Mouse (Mus musculus) heart, embryonic 13.5 days (tissue): Measurements from ENCODE around the gene Wdr93. TPM values are rescaled to one million over a fixed set of nuclear protein-coding genes. Genes with fewer than 3 reads are reported as not detected.

ENCODE experiments used
- ATAC-seq: fragments of 200-750 bp; cut with Nextera tagmentation; 2 replicates; pipeline ENCODE4 v1.8.0; 2017; ENCODE audit warnings: moderate TSS enrichment; ENCODE audit not compliant: insufficient number of reproducible peaks, low FRiP score, low TSS enrichment; ENCODE audit errors: extremely low read depth
- H3K27ac ChIP-seq: fragments of 300-500 bp; sonication (generic); replicated peaks from 2 replicates; pipeline ENCODE4 v1.5.1; 2015; ENCODE audit warnings: moderate library complexity, mild to moderate bottlenecking, inconsistent platforms
- H3K27me3 ChIP-seq: fragments of 300-500 bp; sonication (generic); replicated peaks from 2 replicates; pipeline ENCODE4 v1.6.1; 2015; ENCODE audit warnings: mild to moderate bottlenecking, inconsistent platforms
- H3K36me3 ChIP-seq: fragments of 300-500 bp; sonication (generic); 2 replicates; pipeline ENCODE4 v1.6.1; 2015; ENCODE audit warnings: mild to moderate bottlenecking, inconsistent platforms
- H3K4me1 ChIP-seq: fragments of 300-500 bp; sonication (generic); 2 replicates; pipeline ENCODE4 v1.6.1; 2015; ENCODE audit warnings: inconsistent platforms
- H3K4me2 ChIP-seq: fragments of 300-500 bp; sonication (generic); 2 replicates; pipeline ENCODE4 v1.6.1; 2015; ENCODE audit warnings: inconsistent platforms, mild to moderate bottlenecking, moderate library complexity
- H3K4me3 ChIP-seq: fragments of 300-500 bp; sonication (generic); 2 replicates; pipeline ENCODE4 v1.5.1; 2015; ENCODE audit warnings: moderate library complexity, mild to moderate bottlenecking, inconsistent platforms
- H3K9ac ChIP-seq: fragments of 300-500 bp; sonication (generic); 2 replicates; pipeline ENCODE4 v1.6.1; 2015; ENCODE audit warnings: inconsistent platforms, mild to moderate bottlenecking, moderate library complexity
- H3K9me3 ChIP-seq: fragments of 300-500 bp; sonication (generic); 2 replicates; pipeline ENCODE4 v1.6.1; 2016; ENCODE audit warnings: inconsistent platforms
- whole genome bisulfite sequencing: fragments of 180-500 bp; shearing (Covaris S2); methylation state at CpG from one replicate; pipeline ENCODE4 v1.1.7; 2015; ENCODE audit warnings: mixed read lengths; 5-methylcytosine and 5-hydroxymethylcytosine counted together
- polyA plus RNA-seq: library from polyadenylated mRNA; unstranded; fragments of >200 nt; fragmentation: Nextera tagmentation; extraction: Ambion mirVana; gene quantifications from 2 replicates; pipeline ENCODE4 v1.2.1, GENCODE M21; 2015

Wdr93 gene
- polyA plus RNA-seq, 1 experiment from 2014 or later, result 1.4 TPM

DNA sequence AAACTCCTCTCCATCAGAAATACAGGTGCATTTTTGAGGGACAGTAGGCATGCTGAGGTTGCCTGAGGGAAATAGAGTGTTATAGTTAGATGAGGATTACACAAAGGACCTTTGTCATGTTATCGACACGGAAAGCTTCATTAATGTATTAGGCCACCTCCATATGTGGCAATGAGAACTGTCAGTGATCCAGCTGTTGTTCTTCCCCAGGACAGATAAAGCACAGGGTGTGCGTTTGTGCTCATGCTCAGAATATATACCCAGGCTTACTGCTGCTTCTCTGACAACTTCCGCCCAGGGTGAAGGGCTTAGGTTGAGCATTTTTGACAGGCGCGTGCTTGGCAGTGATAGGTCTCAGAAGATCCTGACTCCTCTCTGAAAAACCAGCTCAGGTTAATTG, 6.5 kb downstream of the Wdr93 start:
- Histone ChIP-seq H3K27ac (no peak overlapping the region), H3K36me3 (no peaks in the 10 kb centered on the region), H3K4me1 (no peaks in the 10 kb centered on the region), H3K9ac (no peak overlapping the region), H3K27me3 (no peaks in the 10 kb centered on the region; the same call in 1 of the 2 replicates), H3K4me3 (no peak overlapping the region), H3K9me3 (no peaks in the 10 kb centered on the region), H3K4me2 (no peak overlapping the region)
- 69% methylated on average over 6 of the region's 6 CpGs for WGBS
- no peak for ATAC-seq

- Histone ChIP-seq H3K27me3 (no peaks in the 10 kb centered on the region), H3K36me3 (no peaks in the 10 kb centered on the region), H3K27ac (no peak overlapping the region), H3K4me3 (no peak overlapping the region), H3K9me3 (no peaks in the 10 kb centered on the region), H3K4me1 (peaks cover 2% of the 10 kb centered on the region; the same call in 1 of the 2 replicates), H3K4me2 (no peak overlapping the region), H3K9ac (no peak overlapping the region)
- no peak for ATAC-seq
- WGBS, result 29% methylated on average over 2 of the region's 2 CpGs
Measured at GRCm38 (mm10) chr7:79756334-79756733, 13.4 kb downstream of the Wdr93 start.

DNA sequence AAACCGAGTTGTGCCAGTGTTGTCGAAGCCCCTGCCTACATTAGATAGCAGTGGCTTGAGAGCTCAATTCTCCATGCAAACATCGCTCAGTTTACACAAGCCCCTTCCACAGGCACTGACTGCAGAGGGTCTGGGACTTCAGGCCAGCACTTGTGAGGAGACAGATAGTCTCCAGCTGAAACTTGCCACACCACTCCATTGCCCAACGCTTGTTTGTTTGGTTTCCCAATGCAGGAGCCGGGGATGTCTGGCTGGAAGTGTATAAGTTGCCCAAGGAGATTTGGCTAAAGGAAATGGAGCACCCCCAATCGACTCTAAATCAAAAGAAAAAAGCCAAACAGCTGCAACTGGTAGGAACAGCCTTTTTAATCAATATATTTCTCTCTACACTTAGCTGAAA, 15.2 kb downstream of the Wdr93 start:
- Histone ChIP-seq H3K36me3 (no peaks in the 10 kb centered on the region), H3K9me3 (no peaks in the 10 kb centered on the region), H3K9ac (no peak overlapping the region), H3K4me2 (no peak overlapping the region), H3K4me1 (peaks cover 7% of the 10 kb centered on the region; the same call in 1 of the 2 replicates), H3K4me3 (no peak overlapping the region), H3K27me3 (no peaks in the 10 kb centered on the region), H3K27ac (no peak overlapping the region)
- 56% methylated on average over 6 of the region's 6 CpGs for WGBS
- ATAC-seq, result no peak

GRCm38 (mm10) chr7:79759766-79760165, 16.8 kb downstream of the Wdr93 start:
- H3K4me2 ChIP-seq, result no peak overlapping the region
- no peak overlapping the region for H3K4me3 ChIP-seq
- H3K9ac ChIP-seq, result no peak overlapping the region
- no peaks in the 10 kb centered on the region for H3K36me3 ChIP-seq
- no peaks in the 10 kb centered on the region for H3K9me3 ChIP-seq
- H3K4me1 ChIP-seq, result peaks cover 7% of the 10 kb centered on the region; the same call in 1 of the 2 replicates
- H3K27ac ChIP-seq, result no peak overlapping the region
- no peak for ATAC-seq
- no peaks in the 10 kb centered on the region for H3K27me3 ChIP-seq

- WGBS, result 61% methylated on average over 5 of the region's 5 CpGs
- H3K9me3 ChIP-seq, result no peaks in the 10 kb centered on the region
- H3K4me1 ChIP-seq, result peaks cover 7% of the 10 kb centered on the region; the same call in 1 of the 2 replicates
- no peak overlapping the region for H3K9ac ChIP-seq
- H3K27ac ChIP-seq, result no peak overlapping the region
- H3K36me3 ChIP-seq, result no peaks in the 10 kb centered on the region
- ATAC-seq, result no peak
- no peaks in the 10 kb centered on the region for H3K27me3 ChIP-seq
- no peak overlapping the region for H3K4me3 ChIP-seq
- H3K4me2 ChIP-seq, result no peak overlapping the region
Measured at GRCm38 (mm10) chr7:79761124-79761876, 18.3 kb downstream of the Wdr93 start.

DNA sequence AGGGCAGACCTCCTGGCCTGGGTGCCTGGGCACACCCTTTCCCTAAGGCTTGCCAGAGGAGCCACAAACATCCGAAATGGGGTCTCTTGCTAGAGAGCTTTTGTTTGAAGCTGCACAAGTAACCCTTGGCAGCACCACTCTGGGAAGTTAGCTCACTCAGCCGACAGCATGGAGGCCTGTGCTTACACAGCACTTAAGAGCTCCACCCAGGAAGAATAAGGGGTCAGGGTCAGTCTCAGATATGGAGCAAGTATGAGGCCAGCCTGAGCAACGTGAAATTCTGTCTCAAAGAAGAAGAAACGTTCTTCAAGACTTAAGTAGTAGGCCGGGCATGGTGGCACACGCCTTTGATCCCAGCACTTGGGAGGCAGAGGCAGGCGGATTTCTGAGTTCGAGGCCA, 19.1 kb downstream of the Wdr93 start:
- Histone ChIP-seq H3K9ac (no peak overlapping the region), H3K4me2 (no peak overlapping the region), H3K4me1 (peaks cover 7% of the 10 kb centered on the region; the same call in 1 of the 2 replicates), H3K27ac (no peak overlapping the region), H3K27me3 (no peaks in the 10 kb centered on the region), H3K36me3 (no peaks in the 10 kb centered on the region), H3K4me3 (no peak overlapping the region), H3K9me3 (no peaks in the 10 kb centered on the region)
- 66% methylated on average over 8 of the region's 8 CpGs for WGBS
- ATAC-seq, result no peak

- H3K27ac ChIP-seq, result no peak overlapping the region
- no peaks in the 10 kb centered on the region for H3K27me3 ChIP-seq
- no peak for ATAC-seq
- no peak overlapping the region for H3K4me3 ChIP-seq
- no peak overlapping the region for H3K4me2 ChIP-seq
- no peaks in the 10 kb centered on the region for H3K36me3 ChIP-seq
- no peaks in the 10 kb centered on the region for H3K9me3 ChIP-seq
- WGBS, result 36% methylated on average over 1 of the region's 1 CpGs
- peaks cover 11% of the 10 kb centered on the region for H3K4me1 ChIP-seq
- H3K9ac ChIP-seq, result no peak overlapping the region
Measured at GRCm38 (mm10) chr7:79765991-79766390, 23.0 kb downstream of the Wdr93 start.

GRCm38 (mm10) chr7:79769664-79770063, 26.7 kb downstream of the Wdr93 start:
- Histone ChIP-seq H3K9me3 (no peaks in the 10 kb centered on the region), H3K9ac (no peak overlapping the region), H3K36me3 (no peaks in the 10 kb centered on the region), H3K4me1 (peaks cover 20% of the 10 kb centered on the region), H3K27me3 (no peaks in the 10 kb centered on the region), H3K4me2 (no peak overlapping the region), H3K4me3 (no peak overlapping the region), H3K27ac (no peak overlapping the region)
- no peak for ATAC-seq
- WGBS, result 70% methylated on average over 3 of the region's 3 CpGs

GRCm38 (mm10) chr7:79771561-79772512, 28.9 kb downstream of the Wdr93 start:
- peak; percentile 50; the same call in 1 of the 2 replicates for ATAC-seq
- 0 out of 2 replicates have a peak overlapping the region, but pooled peaks have one; percentile 13 for H3K9ac ChIP-seq

GRCm38 (mm10) chr7:79780647-79781626, 38.0 kb downstream of the Wdr93 start:
- Histone ChIP-seq H3K27ac (no peak overlapping the region), H3K9me3 (no peaks in the 10 kb centered on the region), H3K36me3 (no peaks in the 10 kb centered on the region), H3K9ac (peak overlapping the region; percentile 69), H3K4me2 (peak overlapping the region; percentile 67), H3K27me3 (0 out of 2 replicates have a peak, but pooled peaks cover 11% of the 10 kb centered on the region), H3K4me3 (peak overlapping the region; percentile 45), H3K4me1 (peaks cover 9% of the 10 kb centered on the region)
- ATAC-seq, result no peak
- WGBS, result 22% methylated on average over 16 of the region's 16 CpGs

More at GRCm38 (mm10) chr7:79771561-79772512, 28.9 kb downstream of the Wdr93 start:
- Histone ChIP-seq H3K27ac (peak overlapping the region; percentile 90), H3K4me2 (peak overlapping the region; percentile 27), H3K9me3 (no peaks in the 10 kb centered on the region), H3K36me3 (no peaks in the 10 kb centered on the region), H3K4me3 (no peak overlapping the region), H3K4me1 (peaks cover 20% of the 10 kb centered on the region), H3K27me3 (0 out of 2 replicates have a peak, but pooled peaks cover 3% of the 10 kb centered on the region)
- WGBS, result 31% methylated on average over 15 of the region's 15 CpGs
